Mouse (Mus musculus): ENCODE data around the gene Uba7.

GRCm38 (mm10) chr9:108027867-108028266, 52.6 kb downstream of the Uba7 start:
- no peak for TF ChIP-seq GATA1 (IDR thresholded peaks at IDR 0.05; ENCODE audit: borderline replicate concordance, low read length)
- no peak for TF ChIP-seq FLI1 (IDR thresholded peaks at IDR 0.05; ENCODE audit: low read length)
